Mouse (Mus musculus) cerebellum, adult 9-10 months (tissue): ENCODE data around the gene Olfr1305.

Experiments used
- DNase-seq: peaks from one replicate; pipeline ENCODE4 v3.0.0; 2022

The Olfr1305 gene

GRCm38 (mm10) chr2:111877049-111877448 lies at the start of gene Olfr1305:
Gene Olfr1305 (minus strand): TSS chr2:111877149.
- DNase-seq: no peak

- DNase-seq: no peak
Observed at GRCm38 (mm10) chr2:111916171-111916570, 39.2 kb upstream of the Olfr1305 start, which contains the start of gene Olfr1306. Gene Olfr1306 (minus strand): TSS chr2:111916271.

GRCm38 (mm10) chr2:111820240-111820639 lies 56.7 kb downstream of the Olfr1305 start, which contains the start of gene Olfr1303:
Gene Olfr1303 (minus strand): TSS chr2:111820340.
- DNase-seq: no peak
